Mouse (Mus musculus): Measurements from ENCODE around the gene Iqschfp. TPM values are rescaled to one million over a fixed set of nuclear protein-coding genes. Genes with fewer than 3 reads are reported as not detected.

Iqschfp gene
- polyA plus RNA-seq, 1 experiment from 2014 or later, result 0.12 TPM

GRCm38 (mm10) chr3:68400121-68400520 lies 508.1 kb downstream of the Iqschfp start:
- H3K9me3 ChIP-seq (replicated peaks), result no peaks in the 10 kb centered on the region
- no peak overlapping the region for H3K27ac ChIP-seq (replicated peaks)
- no peaks in the 10 kb centered on the region for H3K36me3 ChIP-seq
- H3K4me3 ChIP-seq, result no peak overlapping the region
- no peaks in the 10 kb centered on the region for H3K27me3 ChIP-seq (ENCODE audit: low read depth, poor library complexity, severe bottlenecking)
- DNase-seq (ENCODE audit: low spot score), result no peak
- 69% methylated on average over 7 of the region's 7 CpGs for WGBS
- H3K4me1 ChIP-seq, result peaks cover 19% of the 10 kb centered on the region

GRCm38 (mm10) chr3:68403343-68403742 lies 511.3 kb downstream of the Iqschfp start:
- DNase-seq (ENCODE audit: low spot score), result no peak
- WGBS, result 88% methylated on average over 4 of the region's 4 CpGs
- no peaks in the 10 kb centered on the region for H3K36me3 ChIP-seq
- peaks cover 23% of the 10 kb centered on the region for H3K4me1 ChIP-seq
- H3K9me3 ChIP-seq (replicated peaks), result no peaks in the 10 kb centered on the region
- H3K27ac ChIP-seq (replicated peaks), result no peak overlapping the region
- H3K4me3 ChIP-seq, result no peak overlapping the region
- no peaks in the 10 kb centered on the region for H3K27me3 ChIP-seq (ENCODE audit: low read depth, poor library complexity, severe bottlenecking)

GRCm38 (mm10) chr3:68403783-68404217 lies 511.8 kb downstream of the Iqschfp start:
- Histone ChIP-seq H3K27me3 (ENCODE audit: low read depth, poor library complexity, severe bottlenecking) (no peaks in the 10 kb centered on the region), H3K4me1 (peaks cover 23% of the 10 kb centered on the region), H3K27ac (replicated peaks) (no peak overlapping the region), H3K9me3 (replicated peaks) (no peaks in the 10 kb centered on the region), H3K36me3 (no peaks in the 10 kb centered on the region), H3K4me3 (no peak overlapping the region)
- WGBS, result 84% methylated on average over 2 of the region's 2 CpGs
- no peak for DNase-seq (ENCODE audit: low spot score)

GRCm38 (mm10) chr3:68405724-68406123 lies 513.7 kb downstream of the Iqschfp start:
- 83% methylated on average over 5 of the region's 5 CpGs for WGBS
- no peak for DNase-seq (ENCODE audit: low spot score)

GRCm38 (mm10) chr3:68412262-68412661 lies 520.2 kb downstream of the Iqschfp start:
- no peaks in the 10 kb centered on the region; the same call in 1 of the 2 replicates for H3K4me1 ChIP-seq
- no peak overlapping the region for H3K27ac ChIP-seq (replicated peaks)
- no peaks in the 10 kb centered on the region for H3K36me3 ChIP-seq
- 88% methylated on average over 3 of the region's 3 CpGs for WGBS
- no peak for DNase-seq (ENCODE audit: low spot score)
- H3K9me3 ChIP-seq (replicated peaks), result no peaks in the 10 kb centered on the region
- H3K27me3 ChIP-seq (ENCODE audit: low read depth, poor library complexity, severe bottlenecking), result no peaks in the 10 kb centered on the region
- H3K4me3 ChIP-seq, result no peak overlapping the region

More at GRCm38 (mm10) chr3:68405724-68406123, 513.7 kb downstream of the Iqschfp start:
- no peaks in the 10 kb centered on the region for H3K27me3 ChIP-seq (ENCODE audit: low read depth, poor library complexity, severe bottlenecking)
- no peaks in the 10 kb centered on the region for H3K9me3 ChIP-seq (replicated peaks)
- H3K27ac ChIP-seq (replicated peaks), result no peak overlapping the region
- no peaks in the 10 kb centered on the region for H3K36me3 ChIP-seq
- H3K4me1 ChIP-seq, result peaks cover 15% of the 10 kb centered on the region
- no peak overlapping the region for H3K4me3 ChIP-seq

GRCm38 (mm10) chr3:68419792-68420191 lies 527.8 kb downstream of the Iqschfp start:
- WGBS, result 84% methylated on average over 4 of the region's 4 CpGs
- Histone ChIP-seq H3K9me3 (replicated peaks) (no peaks in the 10 kb centered on the region), H3K4me3 (no peak overlapping the region), H3K36me3 (no peaks in the 10 kb centered on the region), H3K4me1 (no peaks in the 10 kb centered on the region), H3K27me3 (ENCODE audit: low read depth, poor library complexity, severe bottlenecking) (no peaks in the 10 kb centered on the region), H3K27ac (replicated peaks) (no peak overlapping the region)
- DNase-seq (ENCODE audit: low spot score), result no peak

GRCm38 (mm10) chr3:68420927-68421326 lies 528.9 kb downstream of the Iqschfp start:
- H3K9me3 ChIP-seq (replicated peaks), result no peaks in the 10 kb centered on the region
- peaks cover 4% of the 10 kb centered on the region; the same call in 1 of the 2 replicates for H3K4me1 ChIP-seq
- no peak overlapping the region for H3K4me3 ChIP-seq
- no peaks in the 10 kb centered on the region for H3K36me3 ChIP-seq
- DNase-seq (ENCODE audit: low spot score), result no peak
- no peak overlapping the region for H3K27ac ChIP-seq (replicated peaks)
- H3K27me3 ChIP-seq (ENCODE audit: low read depth, poor library complexity, severe bottlenecking), result no peaks in the 10 kb centered on the region
- WGBS, result 92% methylated on average over 2 of the region's 2 CpGs

- Histone ChIP-seq H3K4me3 (no peak overlapping the region), H3K4me1 (peaks cover 4% of the 10 kb centered on the region; the same call in 1 of the 2 replicates), H3K27me3 (ENCODE audit: low read depth, poor library complexity, severe bottlenecking) (no peaks in the 10 kb centered on the region), H3K9me3 (replicated peaks) (no peaks in the 10 kb centered on the region), H3K36me3 (no peaks in the 10 kb centered on the region), H3K27ac (replicated peaks) (no peak overlapping the region)
- 91% methylated on average over 2 of the region's 2 CpGs for WGBS
- no peak for DNase-seq (ENCODE audit: low spot score)
Observed at GRCm38 (mm10) chr3:68421849-68422248, 529.8 kb downstream of the Iqschfp start.

GRCm38 (mm10) chr3:68428081-68428480 lies 536.0 kb downstream of the Iqschfp start:
- Histone ChIP-seq H3K27ac (replicated peaks) (no peak overlapping the region), H3K4me3 (no peak overlapping the region), H3K9me3 (replicated peaks) (no peaks in the 10 kb centered on the region), H3K4me1 (peaks cover 7% of the 10 kb centered on the region; the same call in 1 of the 2 replicates), H3K36me3 (no peaks in the 10 kb centered on the region), H3K27me3 (ENCODE audit: low read depth, poor library complexity, severe bottlenecking) (no peaks in the 10 kb centered on the region)
- no peak for DNase-seq (ENCODE audit: low spot score)
- whole genome bisulfite sequencing, result 85% methylated on average over 5 of the region's 5 CpGs

GRCm38 (mm10) chr3:68434435-68434834 lies 542.4 kb downstream of the Iqschfp start:
- Histone ChIP-seq H3K27ac (replicated peaks) (no peak overlapping the region), H3K36me3 (no peaks in the 10 kb centered on the region), H3K4me3 (no peak overlapping the region), H3K4me1 (peaks cover 9% of the 10 kb centered on the region), H3K27me3 (ENCODE audit: low read depth, poor library complexity, severe bottlenecking) (no peaks in the 10 kb centered on the region), H3K9me3 (replicated peaks) (no peaks in the 10 kb centered on the region)
- WGBS, result 48% methylated on average over 7 of the region's 7 CpGs
- DNase-seq (ENCODE audit: low spot score), result no peak

GRCm38 (mm10) chr3:68434897-68435296 lies 542.9 kb downstream of the Iqschfp start:
- no peak overlapping the region for H3K27ac ChIP-seq (replicated peaks)
- no peaks in the 10 kb centered on the region for H3K36me3 ChIP-seq
- H3K9me3 ChIP-seq (replicated peaks), result no peaks in the 10 kb centered on the region
- WGBS, result 82% methylated on average over 2 of the region's 2 CpGs
- no peak overlapping the region for H3K4me3 ChIP-seq
- H3K27me3 ChIP-seq (ENCODE audit: low read depth, poor library complexity, severe bottlenecking), result no peaks in the 10 kb centered on the region
- peaks cover 9% of the 10 kb centered on the region for H3K4me1 ChIP-seq
- no peak for DNase-seq (ENCODE audit: low spot score)

- Histone ChIP-seq H3K27ac (replicated peaks) (no peak overlapping the region), H3K9me3 (replicated peaks) (no peaks in the 10 kb centered on the region), H3K4me1 (peaks cover 4% of the 10 kb centered on the region), H3K27me3 (ENCODE audit: low read depth, poor library complexity, severe bottlenecking) (no peaks in the 10 kb centered on the region), H3K36me3 (no peaks in the 10 kb centered on the region), H3K4me3 (no peak overlapping the region)
- 83% methylated on average over 2 of the region's 2 CpGs for WGBS
- no peak for DNase-seq (ENCODE audit: low spot score)
Observed at GRCm38 (mm10) chr3:68448480-68448879, 556.4 kb downstream of the Iqschfp start.

- Histone ChIP-seq H3K9me3 (replicated peaks) (no peaks in the 10 kb centered on the region), H3K4me1 (peaks cover 4% of the 10 kb centered on the region), H3K4me3 (no peak overlapping the region), H3K27ac (replicated peaks) (no peak overlapping the region), H3K27me3 (ENCODE audit: low read depth, poor library complexity, severe bottlenecking) (no peaks in the 10 kb centered on the region), H3K36me3 (no peaks in the 10 kb centered on the region)
- 91% methylated on average over 1 of the region's 1 CpGs for WGBS
- no peak for DNase-seq (ENCODE audit: low spot score)
Observed at GRCm38 (mm10) chr3:68451634-68452033, 559.6 kb downstream of the Iqschfp start.

GRCm38 (mm10) chr3:68453266-68453665 lies 561.2 kb downstream of the Iqschfp start:
- H3K9me3 ChIP-seq (replicated peaks), result no peaks in the 10 kb centered on the region
- H3K36me3 ChIP-seq, result no peaks in the 10 kb centered on the region
- DNase-seq (ENCODE audit: low spot score), result no peak
- H3K27me3 ChIP-seq (ENCODE audit: low read depth, poor library complexity, severe bottlenecking), result no peaks in the 10 kb centered on the region
- no peak overlapping the region for H3K27ac ChIP-seq (replicated peaks)
- 31% methylated on average over 5 of the region's 5 CpGs for WGBS
- peaks cover 4% of the 10 kb centered on the region for H3K4me1 ChIP-seq
- H3K4me3 ChIP-seq, result no peak overlapping the region
